Mouse (Mus musculus) liver, embryonic 14.5 days (tissue): ENCODE data around the gene Nfatc4. TPM values are rescaled to one million over a fixed set of nuclear protein-coding genes. Genes with fewer than 3 reads are reported as not detected.
A peak's percentile ranks its signal among the peaks of the same experiment; 100 is the strongest.

Experiments
- ATAC-seq: fragments of 200-750 bp; cut with Nextera tagmentation; 2 replicates; pipeline ENCODE4 v1.8.0; 2017; ENCODE audit warnings: moderate number of reproducible peaks, mild to moderate bottlenecking, moderate library complexity; ENCODE audit not compliant: insufficient read depth
- DNase-seq, 3 experiments: peaks; one replicate each; pipeline ENCODE4 v3.0.0-alpha.2; 2012 to 2013; ENCODE audit warnings: low read depth in 3 of 3, low spot score in 3 of 3
- H3K27ac ChIP-seq: fragments of 300-500 bp; sonication (generic); 2 replicates; pipeline ENCODE4 v1.5.1; 2014; ENCODE audit warnings: moderate library complexity, mild to moderate bottlenecking, control low read depth, inconsistent platforms
- H3K27me3 ChIP-seq: fragments of 300-500 bp; sonication (generic); 2 replicates; pipeline ENCODE4 v1.6.1; 2014; ENCODE audit warnings: mild to moderate bottlenecking, low read length, moderate library complexity; ENCODE audit not compliant: control insufficient read depth, insufficient read depth
- H3K36me3 ChIP-seq: fragments of 300-500 bp; sonication (generic); replicated peaks from 2 replicates; pipeline ENCODE4 v1.6.1; 2014; ENCODE audit warnings: low read depth; ENCODE audit not compliant: control insufficient read depth, insufficient read depth
- H3K4me1 ChIP-seq, 2 experiments: fragments of 200-500 bp in 1 of 2; fragments of 300-500 bp in 1 of 2; sonication (generic) in 1 of 2; replicated peaks; 2 replicates each; pipeline ENCODE4 v1.6.1; 2012 to 2014; ENCODE audit warnings: antibody characterized with exemption in 1 of 2, inconsistent platforms in 1 of 2, low read length in 1 of 2; ENCODE audit not compliant: control insufficient read depth in 2 of 2, insufficient read depth in 2 of 2
- H3K4me2 ChIP-seq: fragments of 300-500 bp; sonication (generic); 2 replicates; pipeline ENCODE4 v1.6.1; 2014; ENCODE audit warnings: low read depth, mild to moderate bottlenecking, control low read depth, moderate library complexity
- H3K4me3 ChIP-seq, 2 experiments: fragments of 200-500 bp in 1 of 2; fragments of 300-500 bp in 1 of 2; sonication (generic) in 1 of 2; 2 replicates each; pipeline ENCODE4 v1.5.1; 2012 to 2014; ENCODE audit warnings: low read depth in 2 of 2, low read length in 2 of 2, mild to moderate bottlenecking in 2 of 2, control low read depth in 1 of 2, inconsistent platforms in 1 of 2, moderate library complexity in 1 of 2; ENCODE audit not compliant: insufficient read depth in 1 of 2
- H3K9ac ChIP-seq: fragments of 300-500 bp; sonication (generic); replicated peaks from 2 replicates; pipeline ENCODE4 v1.6.1; 2014; ENCODE audit warnings: mild to moderate bottlenecking, control low read depth, moderate library complexity
- H3K9me3 ChIP-seq: fragments of 300-500 bp; sonication (generic); 2 replicates; pipeline ENCODE4 v1.6.1; 2016; ENCODE audit warnings: low read length, mixed read lengths; ENCODE audit not compliant: control insufficient read depth
- CTCF ChIP-seq: IDR thresholded peaks from 2 replicates; pipeline ENCODE4 v1.5.1; 2016; ENCODE audit warnings: antibody characterized with exemption, low read depth, control low read depth
- EP300 ChIP-seq: IDR thresholded peaks from 2 replicates; pipeline ENCODE4 v1.6.1; 2016; ENCODE audit warnings: antibody characterized with exemption, low read depth
- WGBS: fragments of 180-500 bp; shearing (Covaris S2); extraction: QIAGEN DNeasy Blood & Tissue Kit; methylation state at CpG from one replicate; pipeline ENCODE4 v1.1.7; 2014; ENCODE audit not compliant: insufficient replicate concordance; 5-methylcytosine and 5-hydroxymethylcytosine counted together
- polyA plus RNA-seq, 2 experiments: library from polyadenylated mRNA; depleted of rRNA in 1 of 2; stranded (reverse) in 1 of 2; unstranded in 1 of 2; fragments of >200 nt; fragmentation: Nextera tagmentation in 1 of 2; extraction: Ambion mirVana in 1 of 2; gene quantifications; 2 replicates each; pipeline versions ENCODE4 v1.2.1 to v1.2.3; 2012 to 2014

The Nfatc4 gene
- polyA plus RNA-seq, 2 experiments = 0.33 to 1.0 TPM

GRCm38 (mm10) chr14:55825216-55826051 lies 2.5 kb downstream of the Nfatc4 start:
- TF ChIP-seq CTCF = peak; percentile 14; the same call in 1 of the 2 replicates
- TF ChIP-seq EP300 = no peak
- peaks cover 53% of the 10 kb centered on the region for H3K27me3 ChIP-seq
- 2% methylated on average over 23 of the region's 37 CpGs for WGBS
- peak overlapping the region; percentile 5; the same call in 1 of the 2 replicates for H3K9ac ChIP-seq
- DNase-seq (no peak), ATAC-seq (no peak)
- H3K27ac ChIP-seq = no peak overlapping the region
- no peaks in the 10 kb centered on the region for H3K9me3 ChIP-seq
- H3K4me1 ChIP-seq = peaks cover 0 to 3% of the 10 kb centered on the region in 2 experiments; a peak in 2 of 4 replicates
- peak overlapping the region; percentile 10 to 30; a peak in 3 of 4 replicates for H3K4me3 ChIP-seq
- peak overlapping the region; percentile 20; the same call in 1 of the 2 replicates for H3K4me2 ChIP-seq
- no peaks in the 10 kb centered on the region for H3K36me3 ChIP-seq

DNA sequence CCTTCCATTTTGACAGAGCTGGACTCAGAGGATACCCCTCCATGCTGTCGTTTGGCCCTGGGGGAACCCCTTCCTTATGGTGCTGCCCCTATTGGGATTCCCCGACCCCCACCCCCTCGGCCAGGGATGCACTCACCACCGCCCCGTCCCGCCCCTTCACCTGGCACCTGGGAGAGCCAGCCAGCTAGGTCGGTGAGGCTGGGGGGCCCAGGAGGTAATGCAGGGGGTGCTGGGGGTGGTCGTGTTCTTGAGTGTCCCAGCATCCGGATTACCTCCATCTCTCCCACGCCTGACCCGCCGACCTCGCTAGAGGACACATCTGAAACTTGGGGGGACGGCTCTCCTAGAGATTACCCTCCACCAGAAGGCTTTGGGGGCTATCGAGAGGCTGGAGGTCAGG lies 3.2 kb downstream of the Nfatc4 start:
- Histone ChIP-seq H3K27me3 (peaks cover 53% of the 10 kb centered on the region), H3K9me3 (no peaks in the 10 kb centered on the region), H3K27ac (no peak overlapping the region), H3K4me1 (peaks cover 0 to 3% of the 10 kb centered on the region in 2 experiments; a peak in 2 of 4 replicates), H3K9ac (no peak overlapping the region), H3K4me2 (no peak overlapping the region), H3K4me3 (no peak overlapping the region; a peak in 1 of 4 replicates), H3K36me3 (no peaks in the 10 kb centered on the region)
- WGBS = 7% methylated on average over 15 of the region's 15 CpGs
- ATAC-seq (no peak), DNase-seq (no peak)
- TF ChIP-seq EP300 (no peak), CTCF (no peak)

GRCm38 (mm10) chr14:55826551-55827340 lies 3.8 kb downstream of the Nfatc4 start:
- WGBS = 19% methylated on average over 41 of the region's 41 CpGs
- TF ChIP-seq CTCF (no peak), EP300 (no peak)
- H3K27ac ChIP-seq = no peak overlapping the region
- no peak overlapping the region for H3K4me3 ChIP-seq
- H3K9me3 ChIP-seq = no peaks in the 10 kb centered on the region
- peaks cover 0 to 3% of the 10 kb centered on the region in 2 experiments; a peak in 2 of 4 replicates for H3K4me1 ChIP-seq
- no peaks in the 10 kb centered on the region for H3K36me3 ChIP-seq
- peaks cover 53% of the 10 kb centered on the region for H3K27me3 ChIP-seq
- no peak for DNase-seq
- no peak overlapping the region for H3K4me2 ChIP-seq
- no peak for ATAC-seq
- no peak overlapping the region for H3K9ac ChIP-seq

DNA sequence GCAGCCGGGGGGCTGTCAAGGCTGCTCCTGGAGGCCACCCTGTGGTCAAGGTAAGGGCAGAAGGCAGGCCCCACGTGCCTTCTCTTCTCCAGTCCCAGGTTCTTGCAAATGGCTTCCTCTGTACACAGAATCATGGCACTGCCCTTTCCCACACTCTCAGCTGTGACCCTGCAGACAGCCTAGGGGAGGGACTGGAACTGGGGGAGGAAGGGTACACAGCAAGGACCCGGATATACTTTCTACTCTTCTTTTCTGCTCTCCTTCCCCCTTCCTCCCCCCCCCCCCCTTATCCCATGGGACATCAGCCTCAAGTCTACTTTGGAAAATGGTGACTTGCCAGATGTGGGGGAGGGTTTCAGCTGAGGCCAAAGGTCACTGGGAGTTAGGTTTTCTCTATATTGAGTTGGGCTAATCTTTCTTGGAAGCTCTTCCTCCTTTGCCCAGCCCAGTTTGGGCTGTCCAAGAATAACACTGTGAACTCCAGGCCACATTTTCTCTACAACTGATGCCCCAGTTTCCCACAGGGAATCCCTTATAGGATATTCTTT lies 5.8 kb downstream of the Nfatc4 start:
- TF ChIP-seq EP300 (no peak), CTCF (no peak)
- WGBS = 35% methylated on average over 3 of the region's 3 CpGs
- no peak for DNase-seq

More for the DNA sequence above, 5.8 kb downstream of the Nfatc4 start:
- H3K4me2 ChIP-seq = no peak overlapping the region
- H3K4me3 ChIP-seq = no peak overlapping the region
- H3K36me3 ChIP-seq = no peaks in the 10 kb centered on the region
- H3K27ac ChIP-seq = no peak overlapping the region
- no peaks in the 10 kb centered on the region; a peak in 1 of 4 replicates for H3K4me1 ChIP-seq
- no peaks in the 10 kb centered on the region for H3K9me3 ChIP-seq
- H3K9ac ChIP-seq = no peak overlapping the region
- H3K27me3 ChIP-seq = peaks cover 40% of the 10 kb centered on the region
- no peak for ATAC-seq
